Mouse (Mus musculus): ENCODE measurements around the gene Lgi4.

DNA sequence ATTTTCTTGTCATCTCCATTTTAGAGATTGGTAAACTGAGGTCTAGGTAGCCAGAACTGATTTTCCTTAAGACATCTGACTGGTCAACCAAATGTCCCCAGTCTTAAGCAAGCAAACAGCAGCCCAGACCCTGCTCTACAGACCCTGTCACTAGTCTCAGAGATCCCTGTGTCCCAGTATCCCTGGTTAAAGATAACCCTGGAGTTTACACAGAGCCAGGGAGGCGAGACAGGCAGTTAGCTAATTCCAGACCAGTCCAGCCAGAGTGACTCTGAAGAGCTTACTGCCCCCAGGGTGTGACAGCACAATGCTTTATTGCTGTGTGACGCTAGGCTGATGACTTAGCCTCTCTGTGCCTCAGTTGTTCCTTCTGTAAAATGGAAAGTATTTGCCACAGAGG, 2.1 kb upstream of the Lgi4 start, which contains the start of gene Fxyd1:
- no peak for TF ChIP-seq POLR2A (IDR thresholded peaks at IDR 0.05; ENCODE audit: low read depth, low read length)
- no peak for TF ChIP-seq CTCF (conservative IDR thresholded peaks at IDR 0.05 in 1 of 2, IDR thresholded peaks at IDR 0.05 in 1 of 2; ENCODE audit: low read depth in 2 of 2, low read length in 2 of 2)
- no peak for TF ChIP-seq USF2 (conservative IDR thresholded peaks at IDR 0.05; ENCODE audit: low read depth, low read length)
- no peak for TF ChIP-seq GABPA (IDR thresholded peaks at IDR 0.05; ENCODE audit: insufficient replicate concordance, low read depth, low read length)
- no peak for TF ChIP-seq EP300 (IDR thresholded peaks at IDR 0.05; ENCODE audit: low read length)
- TF ChIP-seq MAX (IDR thresholded peaks at IDR 0.05; ENCODE audit: low read length): no peak
- no peak for TF ChIP-seq ETS1 (conservative IDR thresholded peaks at IDR 0.05; ENCODE audit: low read depth, low read length)
- TF ChIP-seq ZMIZ1 (IDR thresholded peaks at IDR 0.05; ENCODE audit: low read depth, low read length): no peak
- TF ChIP-seq SIN3A (IDR thresholded peaks at IDR 0.05; ENCODE audit: low read length): no peak
- no peak for TF ChIP-seq USF1 (IDR thresholded peaks at IDR 0.05; ENCODE audit: low read depth, low read length)
- TF ChIP-seq BHLHE40 (IDR thresholded peaks at IDR 0.05; ENCODE audit: low read depth, low read length): no peak
- no peak for TF ChIP-seq JUND (conservative IDR thresholded peaks at IDR 0.05; ENCODE audit: low read depth, low read length)
- no peak for TF ChIP-seq RAD21 (IDR thresholded peaks at IDR 0.05; ENCODE audit: low read depth, low read length)
- no peak for TF ChIP-seq ZNF384 (IDR thresholded peaks at IDR 0.05; ENCODE audit: low read depth, low read length)

Measured in CH12.LX (cell line).